Mouse (Mus musculus) liver, embryonic 14.5 days (tissue): ENCODE measurements around the gene Nppa. TPM values are rescaled to one million over a fixed set of nuclear protein-coding genes. Genes with fewer than 3 reads are reported as not detected.

Experiments
- ATAC-seq: fragments of 200-750 bp; cut with Nextera tagmentation; 2 replicates; pipeline ENCODE4 v1.8.0; 2017; ENCODE audit warnings: moderate number of reproducible peaks, mild to moderate bottlenecking, moderate library complexity; ENCODE audit not compliant: insufficient read depth
- DNase-seq, 3 experiments: peaks; one replicate each; pipeline ENCODE4 v3.0.0-alpha.2; 2012 to 2013; ENCODE audit warnings: low read depth in 3 of 3, low spot score in 3 of 3
- H3K27ac ChIP-seq: fragments of 300-500 bp; sonication (generic); 2 replicates; pipeline ENCODE4 v1.5.1; 2014; ENCODE audit warnings: moderate library complexity, mild to moderate bottlenecking, control low read depth, inconsistent platforms
- H3K27me3 ChIP-seq: fragments of 300-500 bp; sonication (generic); 2 replicates; pipeline ENCODE4 v1.6.1; 2014; ENCODE audit warnings: mild to moderate bottlenecking, low read length, moderate library complexity; ENCODE audit not compliant: control insufficient read depth, insufficient read depth
- H3K36me3 ChIP-seq: fragments of 300-500 bp; sonication (generic); replicated peaks from 2 replicates; pipeline ENCODE4 v1.6.1; 2014; ENCODE audit warnings: low read depth; ENCODE audit not compliant: control insufficient read depth, insufficient read depth
- H3K4me1 ChIP-seq, 2 experiments: fragments of 200-500 bp in 1 of 2; fragments of 300-500 bp in 1 of 2; sonication (generic) in 1 of 2; replicated peaks; 2 replicates each; pipeline ENCODE4 v1.6.1; 2012 to 2014; ENCODE audit warnings: antibody characterized with exemption in 1 of 2, inconsistent platforms in 1 of 2, low read length in 1 of 2; ENCODE audit not compliant: control insufficient read depth in 2 of 2, insufficient read depth in 2 of 2
- H3K4me2 ChIP-seq: fragments of 300-500 bp; sonication (generic); 2 replicates; pipeline ENCODE4 v1.6.1; 2014; ENCODE audit warnings: low read depth, mild to moderate bottlenecking, control low read depth, moderate library complexity
- H3K4me3 ChIP-seq, 2 experiments: fragments of 200-500 bp in 1 of 2; fragments of 300-500 bp in 1 of 2; sonication (generic) in 1 of 2; 2 replicates each; pipeline ENCODE4 v1.5.1; 2012 to 2014; ENCODE audit warnings: low read depth in 2 of 2, low read length in 2 of 2, mild to moderate bottlenecking in 2 of 2, control low read depth in 1 of 2, inconsistent platforms in 1 of 2, moderate library complexity in 1 of 2; ENCODE audit not compliant: insufficient read depth in 1 of 2
- H3K9ac ChIP-seq: fragments of 300-500 bp; sonication (generic); replicated peaks from 2 replicates; pipeline ENCODE4 v1.6.1; 2014; ENCODE audit warnings: mild to moderate bottlenecking, control low read depth, moderate library complexity
- H3K9me3 ChIP-seq: fragments of 300-500 bp; sonication (generic); 2 replicates; pipeline ENCODE4 v1.6.1; 2016; ENCODE audit warnings: low read length, mixed read lengths; ENCODE audit not compliant: control insufficient read depth
- CTCF ChIP-seq: IDR thresholded peaks from 2 replicates; pipeline ENCODE4 v1.5.1; 2016; ENCODE audit warnings: antibody characterized with exemption, low read depth, control low read depth
- EP300 ChIP-seq: IDR thresholded peaks from 2 replicates; pipeline ENCODE4 v1.6.1; 2016; ENCODE audit warnings: antibody characterized with exemption, low read depth
- WGBS: fragments of 180-500 bp; shearing (Covaris S2); extraction: QIAGEN DNeasy Blood & Tissue Kit; methylation state at CpG from one replicate; pipeline ENCODE4 v1.1.7; 2014; ENCODE audit not compliant: insufficient replicate concordance; 5-methylcytosine and 5-hydroxymethylcytosine counted together
- polyA plus RNA-seq, 2 experiments: library from polyadenylated mRNA; depleted of rRNA in 1 of 2; stranded (reverse) in 1 of 2; unstranded in 1 of 2; fragments of >200 nt; fragmentation: Nextera tagmentation in 1 of 2; extraction: Ambion mirVana in 1 of 2; gene quantifications; 2 replicates each; pipeline versions ENCODE4 v1.2.1 to v1.2.3; 2012 to 2014

Gene Nppa
- polyA plus RNA-seq, 2 experiments, result not detected

DNA sequence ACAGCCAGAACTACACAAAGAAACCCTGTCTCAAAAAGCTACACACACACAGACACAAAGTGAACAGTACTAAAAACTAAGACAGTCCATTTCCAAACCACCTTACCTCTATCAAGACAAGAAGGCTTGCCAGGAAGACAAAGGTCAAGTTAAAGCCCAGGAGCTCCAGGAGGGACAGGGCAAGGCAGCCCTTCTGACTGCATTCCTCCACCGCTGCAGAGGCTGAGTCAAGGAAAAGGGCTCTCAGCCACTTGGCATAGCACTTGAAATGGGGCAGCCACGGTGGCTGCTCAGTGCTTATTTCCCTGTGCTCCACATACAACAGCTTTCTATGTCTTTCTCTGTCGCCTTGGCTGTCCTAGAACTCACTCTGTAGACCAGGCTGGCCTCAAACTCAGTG, 23.5 kb downstream of the Nppa start:
- DNase-seq (no peak), ATAC-seq (no peak)
- TF ChIP-seq EP300 (no peak), CTCF (no peak)
- H3K36me3 ChIP-seq, result no peaks in the 10 kb centered on the region; the same call in 1 of the 2 replicates
- H3K27ac ChIP-seq, result no peak overlapping the region
- no peak overlapping the region for H3K4me2 ChIP-seq
- no peak overlapping the region for H3K9ac ChIP-seq
- H3K4me3 ChIP-seq, result no peak overlapping the region
- H3K27me3 ChIP-seq, result no peaks in the 10 kb centered on the region
- no peaks in the 10 kb centered on the region for H3K4me1 ChIP-seq
- WGBS, result 82% methylated on average over 3 of the region's 3 CpGs
- H3K9me3 ChIP-seq, result no peaks in the 10 kb centered on the region

DNA sequence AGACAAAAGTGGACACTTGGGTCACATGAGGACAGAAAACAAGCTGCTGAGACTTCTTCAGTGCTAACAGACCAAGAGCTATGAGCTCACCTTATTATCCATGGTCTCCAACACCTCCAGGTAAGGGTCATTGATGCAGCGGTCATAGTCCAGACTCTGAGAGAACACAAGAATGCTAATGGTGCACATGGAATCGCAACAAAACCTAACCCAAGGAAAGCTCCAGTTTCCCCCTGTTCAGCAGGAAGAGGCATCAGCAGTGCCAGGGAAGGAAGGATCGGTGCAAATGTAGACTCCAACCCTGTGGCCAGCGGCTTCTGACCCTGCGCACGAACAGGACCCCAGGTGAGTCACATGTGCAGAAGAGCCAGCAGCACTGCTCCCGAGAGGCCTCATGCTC, 28.8 kb downstream of the Nppa start:
- Histone ChIP-seq H3K27ac (no peak overlapping the region), H3K36me3 (no peaks in the 10 kb centered on the region; the same call in 1 of the 2 replicates), H3K9ac (no peak overlapping the region), H3K9me3 (no peaks in the 10 kb centered on the region), H3K4me2 (no peak overlapping the region), H3K4me3 (no peak overlapping the region), H3K27me3 (no peaks in the 10 kb centered on the region), H3K4me1 (no peaks in the 10 kb centered on the region)
- no peak for ATAC-seq
- 85% methylated on average over 7 of the region's 7 CpGs for WGBS
- no peak for TF ChIP-seq EP300
- TF ChIP-seq CTCF, result no peak
- no peak for DNase-seq

DNA sequence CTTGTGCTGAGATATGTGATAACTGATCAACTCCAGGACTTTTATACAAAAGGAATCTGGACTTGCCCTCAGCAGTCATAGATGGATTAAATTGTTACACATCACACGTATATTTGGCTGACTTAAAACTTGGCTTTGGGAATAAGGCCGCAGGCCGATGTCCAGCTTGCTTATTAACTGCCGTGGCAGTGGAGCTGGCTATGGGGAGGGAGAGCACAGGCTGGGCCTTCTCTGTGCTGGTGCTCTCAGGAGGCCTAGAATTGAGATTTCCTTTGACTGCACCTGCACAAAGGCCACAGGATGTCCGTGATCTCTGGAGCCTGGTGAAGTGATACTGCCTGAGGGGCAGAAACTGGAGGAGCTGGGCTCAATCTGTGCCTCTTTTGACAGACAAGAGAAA, 30.0 kb downstream of the Nppa start:
- H3K27ac ChIP-seq, result no peak overlapping the region
- no peaks in the 10 kb centered on the region for H3K27me3 ChIP-seq
- DNase-seq, result no peak
- H3K4me1 ChIP-seq, result no peaks in the 10 kb centered on the region
- no peak overlapping the region for H3K9ac ChIP-seq
- H3K9me3 ChIP-seq, result no peaks in the 10 kb centered on the region
- H3K4me2 ChIP-seq, result no peak overlapping the region
- TF ChIP-seq EP300 (no peak), CTCF (no peak)
- H3K4me3 ChIP-seq, result no peak overlapping the region
- 81% methylated on average over 5 of the region's 5 CpGs for WGBS
- ATAC-seq, result no peak
- no peaks in the 10 kb centered on the region for H3K36me3 ChIP-seq

DNA sequence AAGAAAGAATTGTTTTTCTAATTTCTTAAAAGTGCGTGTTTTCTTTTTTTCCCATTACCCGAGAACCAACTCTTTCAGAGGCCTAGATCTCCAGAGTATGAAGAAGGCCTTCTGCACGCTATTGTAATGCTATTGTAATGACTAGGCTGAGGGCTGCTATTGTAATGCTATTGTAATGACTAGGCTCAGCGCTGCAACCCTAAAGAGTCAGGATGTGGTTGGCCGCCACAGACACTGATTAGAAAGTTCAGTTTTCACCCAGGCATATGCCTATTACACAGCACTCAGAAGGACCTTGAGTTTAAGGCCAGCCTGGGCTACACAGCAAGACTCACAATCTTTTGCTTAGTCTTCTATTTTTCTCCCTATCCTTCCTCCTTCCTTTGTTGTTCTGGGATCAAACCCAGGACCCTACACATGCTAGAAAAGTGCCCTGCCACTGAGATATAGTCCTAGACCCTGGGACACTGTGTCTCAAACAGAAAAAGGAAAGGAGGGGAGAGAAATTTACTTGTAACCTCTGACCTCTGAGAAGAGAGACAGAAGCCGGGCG, 33.4 kb downstream of the Nppa start:
- Histone ChIP-seq H3K4me1 (peaks cover 7 to 8% of the 10 kb centered on the region in 2 experiments; a peak in 3 of 4 replicates), H3K9ac (no peak overlapping the region), H3K27me3 (no peaks in the 10 kb centered on the region), H3K9me3 (no peaks in the 10 kb centered on the region), H3K4me3 (no peak overlapping the region), H3K36me3 (no peaks in the 10 kb centered on the region), H3K4me2 (no peak overlapping the region), H3K27ac (no peak overlapping the region)
- DNase-seq, result no peak
- 48% methylated on average over 7 of the region's 7 CpGs for WGBS
- no peak for TF ChIP-seq EP300
- TF ChIP-seq CTCF, result no peak
- no peak for ATAC-seq

DNA sequence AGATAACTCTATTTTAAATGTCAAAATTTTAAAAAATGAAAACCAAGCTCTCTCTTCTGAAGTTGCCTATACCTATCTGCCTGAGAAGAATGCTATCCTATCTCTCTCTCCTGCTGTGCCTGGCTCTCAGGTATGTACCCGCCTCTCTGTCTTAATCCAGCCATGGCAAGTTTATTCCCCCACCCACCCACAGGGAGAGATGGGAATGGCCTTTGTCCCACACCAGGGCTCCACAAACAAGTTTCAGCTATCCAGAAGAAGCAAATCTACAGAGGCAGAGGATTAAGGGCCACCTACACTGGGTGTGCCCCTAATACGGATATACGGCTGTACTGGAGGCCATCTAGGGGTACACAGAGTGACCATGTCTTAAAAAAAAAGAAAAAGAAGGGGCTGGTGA, 34.9 kb downstream of the Nppa start:
- Histone ChIP-seq H3K4me2 (no peak overlapping the region), H3K9ac (no peak overlapping the region), H3K4me3 (no peak overlapping the region), H3K4me1 (peaks cover 16 to 17% of the 10 kb centered on the region in 2 experiments), H3K27me3 (no peaks in the 10 kb centered on the region), H3K36me3 (no peaks in the 10 kb centered on the region), H3K9me3 (no peaks in the 10 kb centered on the region), H3K27ac (no peak overlapping the region)
- 72% methylated on average over 3 of the region's 3 CpGs for WGBS
- DNase-seq (no peak), ATAC-seq (no peak)
- TF ChIP-seq CTCF, result no peak
